Mouse (Mus musculus): Measurements from ENCODE around the gene P3h2. TPM values are rescaled to one million over a fixed set of nuclear protein-coding genes. Genes with fewer than 3 reads are reported as not detected.
A peak's percentile ranks its signal among the peaks of the same experiment; 100 is the strongest.

P3h2 gene
- total RNA-seq, 2 experiments from 2014 or later = 4.6 to 7.5 TPM

DNA sequence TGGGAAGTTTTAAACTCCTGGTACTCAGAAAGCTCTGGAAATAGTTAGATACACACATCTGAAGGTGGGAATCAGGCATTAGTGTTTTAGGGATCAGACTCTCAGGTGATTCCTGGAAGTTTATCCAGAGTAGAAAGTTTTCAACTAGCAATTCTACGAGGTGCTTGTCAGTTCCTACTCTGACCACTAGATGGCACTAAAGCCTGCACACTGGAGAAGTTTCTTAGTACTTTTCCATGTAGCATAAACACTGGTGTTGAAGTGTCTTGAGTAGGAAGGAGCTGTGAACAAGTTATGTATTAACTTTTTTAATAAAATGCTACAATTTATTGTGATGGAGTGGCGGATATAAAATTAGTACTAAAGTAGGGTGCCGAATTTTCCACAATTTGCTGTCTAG, 141.7 kb downstream of the P3h2 start:
- intact Hi-C loops (cut with DNase I) = loop anchor here (10.0 kb wide), 1 partner anchor 141 kb away; the partner anchor contains the start of gene P3h2
- peak; percentile 99; the same call in 1 of the 2 replicates for TF ChIP-seq CTCF (IDR thresholded peaks at IDR 0.05)
- H3K4me3 ChIP-seq = no peak overlapping the region; the same call in 1 of the 2 replicates
- peak; percentile 51 for DNase-seq
- H3K27ac ChIP-seq = no peak overlapping the region

DNA sequence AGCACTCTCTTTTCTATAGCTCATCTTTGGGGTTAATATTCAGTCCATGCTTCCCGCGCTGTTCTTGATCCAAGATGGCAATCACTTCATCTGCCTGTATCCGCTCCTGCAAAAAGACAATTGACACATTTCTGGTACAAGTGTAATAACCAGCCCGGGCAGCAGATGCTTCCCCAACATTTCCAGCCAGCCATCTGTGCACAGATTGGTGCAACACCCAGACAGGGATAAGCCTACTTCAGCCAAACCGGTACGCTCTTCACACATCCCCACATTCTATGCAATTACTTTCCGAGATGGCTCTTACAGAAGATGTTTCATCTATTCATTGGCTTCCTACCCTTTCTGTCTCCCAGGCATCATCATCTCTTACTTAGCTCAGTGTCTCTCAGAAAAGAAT, 145.2 kb downstream of the P3h2 start:
- H3K4me3 ChIP-seq = no peak overlapping the region
- TF ChIP-seq CTCF (IDR thresholded peaks at IDR 0.05) = no peak
- no peak overlapping the region for H3K27ac ChIP-seq
- intact Hi-C loops (cut with DNase I) = loop anchor here (10.0 kb wide), 1 partner anchor 144 kb away; the partner anchor contains the start of gene P3h2
- DNase-seq = no peak

DNA sequence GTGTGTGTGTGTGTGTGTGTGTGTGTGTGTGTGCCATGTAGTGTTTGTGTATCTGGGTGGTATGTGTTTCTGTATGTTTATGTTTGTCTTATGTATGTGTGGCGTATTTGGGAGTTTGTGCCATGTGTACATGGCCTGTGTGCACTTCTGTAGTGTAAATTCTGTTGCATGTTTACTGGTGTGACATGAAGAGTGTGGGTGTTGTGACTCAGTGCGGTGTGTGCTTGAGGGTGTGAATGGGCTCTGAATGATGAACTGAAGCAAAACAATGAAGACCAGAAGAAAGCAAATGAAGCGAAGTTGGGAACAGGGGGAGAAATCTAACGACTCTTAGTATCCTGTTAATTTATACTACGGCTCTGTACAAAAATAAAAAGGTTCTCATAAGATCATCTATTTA, 145.7 kb downstream of the P3h2 start:
- no peak overlapping the region for H3K27ac ChIP-seq
- H3K4me3 ChIP-seq = no peak overlapping the region
- intact Hi-C loops (cut with DNase I) = loop anchor here (10.0 kb wide), 1 partner anchor 145 kb away; the partner anchor contains the start of gene P3h2
- DNase-seq = no peak
- no peak for TF ChIP-seq CTCF (IDR thresholded peaks at IDR 0.05)

DNA sequence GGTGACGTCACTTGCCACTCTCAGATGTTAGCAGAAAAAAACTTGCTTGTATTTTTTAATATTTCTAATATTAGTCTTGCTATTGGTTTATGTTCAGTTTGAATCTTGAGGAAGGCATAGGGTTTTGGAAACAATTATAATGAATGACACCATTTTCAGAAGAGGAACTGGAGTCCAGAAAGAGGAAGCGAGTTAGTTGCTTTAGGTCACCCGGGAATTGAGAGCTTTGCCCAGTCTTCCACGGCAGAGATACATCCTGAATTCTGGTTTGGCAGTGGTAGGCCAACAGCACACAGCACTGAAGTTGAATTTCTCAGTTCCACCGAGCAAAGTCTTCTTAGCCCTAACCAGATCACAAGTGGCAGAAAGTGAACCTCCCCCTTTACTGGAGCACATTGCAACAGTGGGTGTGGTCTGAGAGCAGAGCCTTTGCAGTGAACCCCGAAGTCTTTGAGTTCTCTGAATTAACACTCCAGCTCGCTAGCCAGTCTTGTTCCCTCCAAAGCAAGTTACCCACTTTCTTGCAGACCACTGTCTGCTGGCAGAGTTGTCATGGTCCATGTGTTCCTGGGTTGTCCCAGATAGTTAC, 146.8 kb downstream of the P3h2 start:
- no peak for DNase-seq
- Histone ChIP-seq H3K4me3 (no peak overlapping the region), H3K27ac (no peak overlapping the region)
- intact Hi-C loops (cut with DNase I) = no loop called here
- TF ChIP-seq CTCF (IDR thresholded peaks at IDR 0.05) = no peak

DNA sequence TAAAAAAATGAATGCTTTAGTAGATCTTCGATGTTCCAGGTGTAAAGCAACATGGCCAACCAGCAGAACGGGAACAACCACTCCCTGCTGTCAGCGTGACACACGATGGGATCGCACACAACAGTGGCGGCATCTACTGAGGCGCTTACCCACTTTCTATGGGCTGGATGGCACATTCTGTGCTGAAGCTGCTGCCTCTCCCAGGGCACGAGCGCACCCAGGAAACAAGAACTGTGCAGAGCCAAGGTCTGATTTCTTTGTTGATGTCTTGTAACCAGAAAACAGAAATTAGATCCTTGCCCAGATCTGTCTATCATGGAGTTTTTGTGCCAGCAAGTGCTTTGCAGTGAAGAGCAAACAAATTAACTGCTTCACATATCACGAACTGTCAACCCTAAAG, 147.4 kb downstream of the P3h2 start:
- DNase-seq = peak; percentile 36
- intact Hi-C loops (cut with DNase I) = no loop called here
- Histone ChIP-seq H3K4me3 (no peak overlapping the region), H3K27ac (no peak overlapping the region)
- no peak for TF ChIP-seq CTCF (IDR thresholded peaks at IDR 0.05)

DNA sequence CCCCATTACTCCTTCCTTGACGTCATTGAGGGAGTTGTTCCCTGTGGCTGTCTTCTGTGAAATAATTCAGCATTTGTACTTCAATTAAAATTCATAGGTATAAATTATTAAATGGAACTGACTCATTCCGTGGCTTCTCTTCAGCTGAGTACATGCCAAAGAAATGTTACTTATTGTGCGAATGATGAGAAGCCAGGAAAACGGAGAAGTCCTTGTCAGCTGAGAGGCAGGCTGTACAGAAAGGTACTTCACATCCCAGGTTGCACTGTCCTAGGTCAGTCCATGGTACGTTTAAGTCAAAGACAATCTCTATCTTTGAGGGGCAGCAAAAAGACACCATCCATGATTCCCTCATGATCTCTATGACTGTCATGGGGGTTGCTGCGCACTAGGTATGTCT, 148.8 kb downstream of the P3h2 start:
- intact Hi-C loops (cut with DNase I) = no loop called here
- no peak overlapping the region for H3K27ac ChIP-seq

DNA sequence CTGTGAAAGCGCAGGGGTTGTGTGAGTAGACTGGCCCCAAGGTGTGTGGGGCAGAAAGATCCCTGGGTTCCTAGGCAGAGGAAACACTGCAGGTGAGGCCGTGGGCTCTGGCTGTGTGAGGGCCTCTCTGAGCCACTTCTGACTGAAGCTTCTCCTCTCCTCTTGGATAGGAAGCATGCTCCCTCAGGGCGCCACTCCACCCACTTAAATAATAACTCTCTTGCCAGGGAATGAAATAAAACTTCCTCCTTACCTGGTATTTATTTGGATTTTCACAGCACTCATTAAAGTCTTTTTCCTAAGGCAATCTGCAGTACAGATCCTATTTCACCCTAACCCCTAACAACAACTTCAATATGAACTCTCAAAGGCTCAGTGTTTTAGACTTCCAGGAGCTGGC, 151.0 kb downstream of the P3h2 start:
- DNase-seq = no peak
- TF ChIP-seq CTCF (IDR thresholded peaks at IDR 0.05) = no peak
- H3K4me3 ChIP-seq = no peak overlapping the region
- H3K27ac ChIP-seq = no peak overlapping the region
- intact Hi-C loops (cut with DNase I) = no loop called here

More for the DNA sequence above, 148.8 kb downstream of the P3h2 start:
- no peak for TF ChIP-seq CTCF (IDR thresholded peaks at IDR 0.05)
- DNase-seq = no peak
- H3K4me3 ChIP-seq = no peak overlapping the region

DNA sequence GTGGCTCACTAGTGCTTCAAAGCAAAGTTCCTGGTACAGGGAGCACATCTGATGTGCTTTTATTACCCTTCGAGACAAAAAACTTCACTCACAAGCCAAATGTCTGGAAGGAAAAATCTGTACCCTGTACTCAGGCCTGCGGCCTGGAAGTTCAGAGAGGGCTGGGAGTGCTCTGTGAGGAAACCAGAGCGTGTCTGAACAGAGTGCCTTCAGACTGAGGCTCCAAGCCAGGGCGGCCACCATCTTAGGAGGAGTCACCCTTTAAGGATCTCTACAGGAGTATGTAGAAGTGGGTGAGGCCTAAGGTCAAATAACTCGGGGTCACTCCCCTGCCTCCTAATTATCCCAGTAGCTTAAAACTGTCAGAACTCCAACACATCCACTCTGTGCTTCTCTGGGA, 152.2 kb downstream of the P3h2 start:
- no peak overlapping the region for H3K4me3 ChIP-seq
- intact Hi-C loops (cut with DNase I) = no loop called here
- no peak overlapping the region for H3K27ac ChIP-seq
- TF ChIP-seq CTCF (IDR thresholded peaks at IDR 0.05) = no peak
- DNase-seq = no peak

DNA sequence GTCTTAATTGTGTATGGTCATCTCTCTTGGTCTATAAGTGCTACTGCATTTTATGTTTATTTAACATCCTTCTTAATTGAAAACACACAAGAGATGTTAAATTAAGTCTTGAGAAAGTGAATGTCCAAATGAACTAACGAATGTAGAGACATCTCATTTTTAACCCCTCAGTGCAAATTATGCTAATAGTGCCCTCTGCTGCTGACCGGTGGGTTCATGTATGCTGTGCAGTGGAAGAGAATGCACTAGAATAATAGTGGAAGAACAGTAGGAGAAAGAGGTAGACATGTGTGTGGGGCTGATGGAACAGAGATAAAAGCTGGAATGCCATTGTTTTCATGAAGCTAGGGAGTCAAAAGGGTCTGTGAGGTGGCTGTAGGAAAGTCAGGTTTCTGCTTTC, 153.6 kb downstream of the P3h2 start:
- DNase-seq = no peak
- Histone ChIP-seq H3K4me3 (no peak overlapping the region), H3K27ac (no peak overlapping the region)
- TF ChIP-seq CTCF (IDR thresholded peaks at IDR 0.05) = peak; percentile 63
- intact Hi-C loops (cut with DNase I) = no loop called here

DNA sequence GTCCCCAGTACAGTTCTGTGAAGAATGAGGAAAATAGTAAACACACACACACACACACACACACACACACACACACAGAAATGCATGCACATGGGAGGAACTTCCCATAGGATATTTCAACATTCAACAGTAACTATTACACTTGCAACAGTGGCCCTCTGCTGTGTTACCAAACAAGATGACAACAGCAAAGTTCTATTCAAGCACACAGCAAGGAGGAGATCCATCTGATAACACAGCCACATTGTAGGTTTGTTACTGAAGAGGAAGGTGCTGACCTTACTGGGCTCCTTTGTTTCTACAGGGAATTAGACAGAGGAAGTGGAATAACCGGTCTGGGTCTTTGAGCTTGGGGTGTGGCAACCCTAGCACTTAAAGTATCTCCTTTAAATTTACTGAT, 157.5 kb downstream of the P3h2 start:
- no peak overlapping the region for H3K27ac ChIP-seq
- no peak overlapping the region for H3K4me3 ChIP-seq
- intact Hi-C loops (cut with DNase I) = no loop called here

DNA sequence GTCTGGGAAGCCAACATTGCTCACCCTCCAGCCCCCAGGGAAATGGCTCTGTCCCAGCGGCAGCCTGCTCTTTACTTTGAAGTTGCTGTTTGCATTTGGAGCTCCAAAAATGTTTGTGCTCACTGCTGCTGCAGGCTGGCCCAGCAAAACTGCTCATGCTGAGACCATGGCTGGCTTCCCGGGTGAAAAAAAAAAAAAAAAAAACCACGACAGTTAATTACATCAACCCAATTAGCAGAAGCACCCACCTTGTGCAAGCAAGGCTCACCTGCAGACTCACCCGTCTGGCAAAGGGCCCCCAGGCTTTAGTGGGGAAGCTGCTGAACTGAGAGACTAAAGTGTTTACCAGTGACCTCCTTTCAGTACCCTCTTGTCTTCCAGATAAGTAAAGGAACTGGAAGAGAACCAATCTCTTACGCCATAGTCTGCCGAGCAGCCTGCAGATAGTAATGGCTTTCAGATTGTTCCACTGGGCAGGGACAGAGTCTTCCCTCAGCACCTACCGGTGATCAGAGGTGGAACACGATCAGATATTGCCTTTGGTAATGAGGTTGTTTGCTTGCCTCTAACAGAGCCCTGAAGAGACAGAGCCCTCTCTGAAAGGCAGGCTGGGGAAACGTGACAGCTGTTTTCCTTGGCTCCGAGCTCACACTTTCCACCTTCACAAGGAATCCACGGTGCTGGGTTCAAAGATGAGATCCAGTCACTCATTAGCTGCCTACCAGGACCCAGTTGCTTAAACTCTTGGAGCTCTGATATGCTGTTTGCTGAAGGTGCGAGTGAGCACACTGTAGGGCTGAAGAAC, 160.2 kb downstream of the P3h2 start:
- H3K4me3 ChIP-seq = peak overlapping the region; percentile 49
- H3K27ac ChIP-seq = peak overlapping the region; percentile 6; the same call in 1 of the 2 replicates
- DNase-seq = peak; percentile 42
- intact Hi-C loops (cut with DNase I) = no loop called here
- TF ChIP-seq CTCF (IDR thresholded peaks at IDR 0.05) = peak; percentile 8; the same call in 1 of the 2 replicates

More for the DNA sequence above, 157.5 kb downstream of the P3h2 start:
- no peak for TF ChIP-seq CTCF (IDR thresholded peaks at IDR 0.05)
- no peak for DNase-seq

DNA sequence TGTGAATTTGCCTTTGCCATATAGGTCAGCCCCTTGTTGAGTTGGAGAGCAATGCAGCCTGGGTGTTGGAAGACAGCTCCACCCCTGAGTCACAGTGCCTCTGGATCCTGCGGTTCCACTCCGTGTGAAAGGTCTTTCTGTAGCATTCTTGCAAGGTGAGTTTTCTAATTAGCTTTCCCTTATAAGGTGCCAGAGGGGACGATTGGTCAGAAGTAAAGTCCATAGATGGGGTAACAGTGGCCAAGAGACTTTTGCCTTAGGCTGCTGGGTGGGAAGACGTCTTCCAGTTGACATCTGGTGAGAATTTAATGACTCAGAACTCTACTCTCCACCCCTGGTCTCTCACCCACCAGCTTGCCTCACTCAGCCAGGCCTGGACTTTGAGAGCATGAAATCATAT, 163.3 kb downstream of the P3h2 start:
- DNase-seq = no peak
- intact Hi-C loops (cut with DNase I) = no loop called here
- H3K27ac ChIP-seq = no peak overlapping the region
- no peak for TF ChIP-seq CTCF (IDR thresholded peaks at IDR 0.05)
- no peak overlapping the region for H3K4me3 ChIP-seq

DNA sequence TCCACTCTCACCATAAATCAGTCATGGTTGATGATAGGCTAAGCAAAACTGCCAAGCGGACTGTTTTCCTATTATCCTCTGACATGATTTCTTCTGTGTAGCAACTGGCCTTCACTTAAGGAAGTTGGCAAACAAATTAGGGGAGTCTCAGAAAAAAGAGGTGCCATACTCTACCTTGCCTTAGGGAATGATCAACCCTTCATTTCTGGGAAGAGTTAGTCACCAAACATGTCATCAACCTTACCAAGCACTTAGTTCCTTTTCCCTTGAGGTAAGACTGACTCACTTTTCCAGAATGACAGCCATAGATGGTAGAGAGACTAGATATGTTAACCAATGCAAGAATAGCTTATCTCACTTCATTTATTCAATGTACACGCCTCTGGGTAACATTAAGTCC, 171.4 kb downstream of the P3h2 start:
- intact Hi-C loops (cut with DNase I) = no loop called here
- no peak overlapping the region for H3K4me3 ChIP-seq
- DNase-seq = no peak
- no peak overlapping the region for H3K27ac ChIP-seq
- TF ChIP-seq CTCF (IDR thresholded peaks at IDR 0.05) = no peak

All from gastrocnemius, adult 2 months (tissue).